7 mouse cellular contexts compared by ENCODE assay signal in the genomic region with DNA sequence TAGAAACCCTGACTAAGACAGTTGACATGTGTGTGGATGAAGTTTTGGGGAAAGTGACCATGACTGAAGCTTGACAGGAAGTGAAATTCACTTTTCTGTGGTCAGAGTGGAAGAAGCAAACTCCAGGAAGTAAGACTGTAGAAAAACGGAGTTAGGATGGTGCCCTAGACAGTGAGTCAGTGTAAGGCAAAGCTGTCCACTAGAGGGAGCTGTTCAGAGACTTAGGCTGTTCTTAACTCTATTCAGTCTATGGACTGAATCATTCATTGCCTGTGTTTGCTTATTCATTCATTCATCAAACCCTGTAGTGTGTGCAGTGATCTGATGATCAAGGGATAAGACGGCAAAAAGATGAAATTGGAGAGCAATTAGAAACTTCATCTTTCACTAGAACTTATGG.
DNase-seq lines count a peak whose midpoint lies in the region; ATAC-seq and TF ChIP-seq lines count a peak whose summit lies in the region.

No protein-coding gene starts in this region.

- no peaks in the 10 kb centered on the region for H3K4me1 ChIP-seq in intestine, postnatal 0 days (replicated peaks; ENCODE audit: control insufficient read depth, insufficient read depth, low read length)
- no peaks in the 10 kb centered on the region for H3K4me1 ChIP-seq in intestine, embryonic 15.5 days (replicated peaks)

- intact Hi-C loops in left cerebral cortex, postnatal 25 days (cut with DNase I) = loop anchor here (5.0 to 10.0 kb wide), 3 partner anchors 491 to 1331 kb away; no protein-coding TSS in a partner anchor

- no peak overlapping the region for H3K4me3 ChIP-seq in intestine, postnatal 0 days (ENCODE audit: low read depth, low read length)
- H3K4me3 ChIP-seq in intestine, embryonic 15.5 days (replicated peaks) = no peak overlapping the region

- WGBS in intestine, postnatal 0 days = 61% methylated on average over 2 of the region's 2 CpGs
- WGBS in intestine, embryonic 15.5 days = 65% methylated on average over 2 of the region's 2 CpGs

- H3K9me3 ChIP-seq in intestine, postnatal 0 days (ENCODE audit: control insufficient read depth) = no peaks in the 10 kb centered on the region
- H3K9me3 ChIP-seq in intestine, embryonic 15.5 days = no peaks in the 10 kb centered on the region

- ATAC-seq in intestine, postnatal 0 days = no peak
- no peak for ATAC-seq in intestine, embryonic 15.5 days
- ATAC-seq in monocyte, adult 5-6 weeks (replicated peaks; ENCODE audit: insufficient number of reproducible peaks, low FRiP score, low TSS enrichment, poor library complexity, severe bottlenecking) = no peak

- H3K27me3 ChIP-seq in intestine, postnatal 0 days (replicated peaks; ENCODE audit: control insufficient read depth, insufficient read depth, low read length) = no peaks in the 10 kb centered on the region
- no peaks in the 10 kb centered on the region for H3K27me3 ChIP-seq in intestine, embryonic 15.5 days (replicated peaks)

- DNase-seq in R1 (ENCODE audit: low read depth, low spot score) = peak; percentile 54
- DNase-seq in forelimb bud, embryonic 11.5 days (ENCODE audit: low read depth, low spot score) = peak; percentile 43
- DNase-seq in left cerebral cortex, postnatal 25 days (ENCODE audit: low spot score in 2 of 2) = peak; percentile 60 to 69
- no peak for DNase-seq in adipocyte (ENCODE audit: low spot score)

- no peak overlapping the region for H3K27ac ChIP-seq in intestine, postnatal 0 days (ENCODE audit: low read depth, low read length)
- no peak overlapping the region for H3K27ac ChIP-seq in intestine, embryonic 15.5 days

- no peak overlapping the region for H3K4me2 ChIP-seq in intestine, postnatal 0 days (replicated peaks; ENCODE audit: low read depth)
- no peak overlapping the region for H3K4me2 ChIP-seq in intestine, embryonic 15.5 days (replicated peaks)

- TF ChIP-seq CTCF in intestine, postnatal 0 days (IDR thresholded peaks at IDR 0.05; ENCODE audit: low read depth) = peak; percentile 62

- no peak overlapping the region for H3K9ac ChIP-seq in intestine, postnatal 0 days (ENCODE audit: low read depth, low read length)
- no peak overlapping the region for H3K9ac ChIP-seq in intestine, embryonic 15.5 days

- no peaks in the 10 kb centered on the region for H3K36me3 ChIP-seq in intestine, postnatal 0 days (ENCODE audit: control insufficient read depth, insufficient read depth)
- no peaks in the 10 kb centered on the region for H3K36me3 ChIP-seq in intestine, embryonic 15.5 days
